Mouse (Mus musculus) cerebral cortex, adult 2 months (tissue): ENCODE results near the gene Nisch.

Experiments used
- WGBS: fragments of 180-500 bp; shearing (Covaris S2); methylation state at CpG from one replicate; pipeline ENCODE4 v1.1.7; 2018; 5-methylcytosine and 5-hydroxymethylcytosine counted together

Gene Nisch

DNA sequence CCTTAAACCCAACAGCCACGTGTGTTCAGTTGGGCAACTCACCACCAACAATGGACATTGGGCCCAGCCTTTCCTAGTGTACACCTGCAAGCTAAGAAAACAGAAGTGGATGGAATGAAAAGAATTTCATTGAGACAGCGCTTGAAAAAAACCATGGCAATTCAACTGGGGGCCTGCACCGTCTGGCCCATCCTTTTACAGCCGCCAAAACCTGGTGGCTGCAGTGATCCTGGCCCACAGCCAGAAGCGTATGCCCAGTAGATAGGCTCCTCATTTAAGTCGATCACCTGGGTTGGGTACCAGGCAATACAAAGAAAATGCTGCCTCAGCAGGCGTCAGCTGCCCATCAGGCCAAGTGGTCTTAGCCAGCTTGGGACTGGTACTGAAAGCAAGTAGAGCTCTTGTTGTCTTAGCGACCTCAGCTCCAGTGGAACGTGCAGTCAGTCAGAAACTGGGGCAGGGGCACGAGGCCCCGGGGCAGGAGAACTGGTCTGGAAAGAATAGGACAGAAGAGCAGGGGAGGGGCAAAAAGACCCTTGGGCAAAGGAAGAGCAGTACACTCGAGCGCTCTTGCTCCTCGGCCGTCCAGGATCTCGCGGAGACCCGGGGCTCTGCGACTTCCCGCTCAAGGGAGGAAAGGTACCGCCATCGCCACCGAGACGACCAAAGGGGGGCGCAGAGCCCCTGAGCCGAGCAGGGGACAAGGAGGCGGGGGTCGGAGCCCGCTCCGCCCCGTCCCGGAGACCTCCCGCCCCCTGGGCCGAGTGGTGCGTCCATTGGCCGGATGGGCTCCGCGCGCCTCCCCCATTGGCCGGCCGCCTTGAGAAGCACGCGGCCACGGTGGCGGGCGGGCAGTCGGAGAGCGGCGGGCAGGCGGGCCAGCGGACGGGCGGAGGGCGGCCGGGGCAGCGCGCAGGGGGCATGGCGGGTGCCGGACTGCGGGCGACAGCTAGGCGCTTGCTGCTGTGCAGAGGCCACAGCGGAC, 86.2 kb downstream of the Nisch start, which contains the start of gene Nt5dc2:
TSS of gene Nt5dc2 (plus strand) at position 818 of the 985 bp plus-strand sequence.
- WGBS = 7% methylated on average over 63 of the region's 63 CpGs

DNA sequence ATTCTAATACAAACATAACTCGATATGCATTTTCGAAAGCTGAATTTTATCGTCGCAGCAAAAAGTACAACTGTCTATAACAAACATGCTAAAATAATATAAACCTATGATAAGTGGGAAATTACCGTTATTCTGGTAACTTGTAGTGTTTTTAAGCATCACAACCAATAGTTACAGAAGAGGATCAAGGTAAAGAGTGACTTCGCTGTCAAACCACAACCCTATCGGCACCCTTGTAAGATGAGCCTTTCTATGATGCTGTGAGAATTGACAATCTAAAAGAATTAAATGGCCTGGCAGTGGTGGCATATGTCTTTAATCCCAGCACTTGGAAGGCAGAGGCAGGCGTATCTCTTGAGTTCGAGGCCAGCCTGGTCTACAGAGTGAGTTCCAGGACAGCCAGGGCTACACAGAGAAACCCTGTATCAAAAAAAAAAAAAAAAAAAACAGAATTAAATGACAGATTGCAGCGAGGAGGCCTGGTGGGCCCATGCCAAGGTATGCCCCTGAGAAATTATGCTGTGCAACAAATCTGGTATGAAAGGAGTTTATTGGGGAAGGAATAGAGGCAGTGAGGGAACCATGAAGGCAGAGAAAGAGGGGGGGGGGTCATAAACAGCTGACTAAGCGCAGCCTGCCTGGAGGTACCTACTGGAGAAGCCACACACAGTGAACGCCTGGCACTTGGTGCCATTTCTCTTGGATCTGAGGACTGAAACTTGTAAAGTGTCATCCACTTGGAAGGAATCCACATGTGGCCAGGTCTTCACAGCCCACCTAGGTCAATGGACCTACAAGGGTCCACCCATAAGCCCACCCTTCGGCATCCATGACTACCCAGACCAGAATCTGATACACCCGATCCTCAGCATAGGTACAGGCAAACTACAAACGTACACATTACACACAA, 87.2 kb downstream of the Nisch start:
- 59% methylated on average over 15 of the region's 15 CpGs for WGBS

DNA sequence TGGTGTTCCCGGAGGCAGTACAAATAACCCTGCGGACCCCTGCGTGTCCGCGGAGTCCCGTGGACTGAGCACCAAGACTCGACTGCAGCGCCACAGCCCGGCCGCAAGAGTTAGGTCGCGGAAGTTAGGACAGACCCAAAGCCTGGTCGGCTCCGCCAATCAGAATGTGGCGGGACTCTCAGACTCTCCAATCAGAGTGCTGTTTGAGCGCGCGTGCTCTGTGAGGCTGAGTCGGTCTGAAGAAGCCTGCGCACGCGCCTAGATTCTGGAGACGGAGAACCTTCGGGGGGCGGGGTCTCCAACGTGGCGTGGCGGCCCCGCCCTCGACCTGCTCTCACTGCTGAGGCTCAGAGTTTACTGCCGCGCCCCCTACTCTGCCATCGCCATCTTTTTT, 87.9 kb downstream of the Nisch start, which contains the start of gene Smim4:
TSS of gene Smim4 (minus strand) at position 131 of the 394 bp plus-strand sequence.
- WGBS = under 1% methylated on average over 33 of the region's 33 CpGs

DNA sequence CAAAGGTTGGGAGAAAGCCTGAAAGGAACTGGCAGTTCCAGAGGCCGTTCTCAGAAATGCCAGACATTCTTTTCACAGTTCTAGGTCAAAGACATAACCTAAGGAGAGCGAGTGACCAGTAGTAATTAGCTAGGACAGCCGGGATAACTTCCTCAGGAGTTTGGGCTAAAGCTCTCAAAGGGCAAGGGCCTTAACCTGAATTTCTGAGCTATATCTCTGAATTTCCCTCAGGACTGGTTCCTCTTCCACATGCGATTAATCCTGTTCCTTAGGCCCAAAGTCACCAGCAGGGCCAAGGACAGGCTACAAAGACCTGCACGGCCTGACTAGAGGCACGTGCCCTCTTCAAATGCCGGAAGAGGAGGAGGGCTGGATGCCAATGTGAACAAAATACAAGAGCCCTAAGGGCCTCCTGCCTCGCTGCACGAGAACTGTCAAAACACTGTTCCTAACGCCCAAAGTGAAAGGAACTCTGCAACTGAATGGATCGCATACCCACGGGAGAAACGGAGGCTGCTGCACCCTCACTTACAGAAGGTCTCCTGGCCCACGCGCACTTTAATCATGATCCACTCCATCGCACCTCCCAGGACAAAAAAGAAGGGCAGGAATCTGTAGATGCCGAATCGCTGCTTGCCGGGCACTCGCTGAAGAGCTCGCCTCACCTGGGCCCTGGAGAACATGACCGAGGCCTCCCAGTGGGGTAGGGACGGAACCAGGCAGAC, 88.5 kb downstream of the Nisch start:
- 1% methylated on average over 23 of the region's 23 CpGs for WGBS

DNA sequence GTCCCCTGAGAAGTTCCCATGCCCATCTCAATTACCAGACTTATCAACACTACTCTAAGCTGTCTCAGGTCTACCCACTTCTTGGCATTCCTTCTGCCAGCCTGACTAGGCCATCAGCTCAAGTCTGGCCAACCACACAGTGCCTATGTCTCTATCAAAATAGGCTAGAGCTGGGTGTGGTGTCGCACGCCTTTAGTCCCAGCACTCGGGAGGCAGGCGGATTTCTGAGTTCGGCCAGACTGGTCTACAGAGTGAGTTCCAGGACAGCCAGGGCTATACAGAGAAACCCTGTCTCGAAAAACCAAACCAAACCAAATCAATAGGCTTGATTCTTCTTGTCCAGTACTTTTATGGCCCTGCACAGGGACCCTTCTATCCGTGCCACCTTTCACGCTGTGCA, 89.9 kb downstream of the Nisch start:
- WGBS = 89% methylated on average over 8 of the region's 8 CpGs

DNA sequence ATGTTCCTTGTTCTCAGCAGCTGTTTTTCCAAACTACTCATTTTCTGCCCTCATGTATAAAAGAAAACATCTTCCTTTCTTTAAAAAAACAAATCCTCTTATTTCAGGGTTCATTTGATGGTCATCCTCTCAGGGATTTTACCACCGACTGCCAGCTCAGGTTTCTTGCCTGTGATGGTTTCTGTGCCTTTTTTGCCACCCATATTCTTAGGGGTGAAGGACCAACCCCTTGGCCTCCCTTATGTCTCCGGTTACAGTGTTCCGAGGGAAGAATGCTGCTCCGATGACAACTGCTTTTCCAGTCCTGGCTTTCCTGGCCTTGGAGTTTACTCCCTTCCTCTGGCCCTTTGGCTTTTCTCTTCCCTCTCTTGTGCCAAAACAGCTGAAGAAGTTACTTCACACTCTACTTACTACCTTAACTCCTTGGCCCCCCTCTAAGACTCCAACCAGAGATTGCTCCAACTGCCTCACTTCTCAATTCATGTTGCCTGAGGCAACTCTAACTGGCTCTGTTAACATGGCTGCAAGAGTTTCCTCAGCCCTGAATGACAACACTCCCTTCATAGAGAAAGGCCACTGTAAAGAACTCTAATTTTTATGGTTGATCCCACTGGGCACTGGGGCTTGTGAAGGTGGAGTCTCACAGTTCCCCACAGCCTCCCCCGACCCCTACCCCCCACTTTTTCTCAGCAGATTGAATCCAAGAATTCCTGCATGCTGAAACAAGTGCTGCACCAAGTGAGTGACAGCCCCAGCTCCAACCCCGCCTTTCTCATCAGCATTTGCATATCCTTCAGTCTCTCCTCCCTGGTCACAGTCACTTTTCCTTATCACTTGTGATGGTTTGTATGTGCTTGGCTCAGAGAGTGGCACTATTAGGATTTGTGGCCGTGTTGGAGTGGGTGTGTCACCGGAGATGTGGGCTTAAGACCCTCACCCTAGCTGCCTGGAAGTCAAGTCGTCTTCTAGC, 91.4 kb downstream of the Nisch start:
- WGBS = 65% methylated on average over 9 of the region's 9 CpGs
